13 mouse cellular contexts compared by ENCODE assay signal in the genomic region with DNA sequence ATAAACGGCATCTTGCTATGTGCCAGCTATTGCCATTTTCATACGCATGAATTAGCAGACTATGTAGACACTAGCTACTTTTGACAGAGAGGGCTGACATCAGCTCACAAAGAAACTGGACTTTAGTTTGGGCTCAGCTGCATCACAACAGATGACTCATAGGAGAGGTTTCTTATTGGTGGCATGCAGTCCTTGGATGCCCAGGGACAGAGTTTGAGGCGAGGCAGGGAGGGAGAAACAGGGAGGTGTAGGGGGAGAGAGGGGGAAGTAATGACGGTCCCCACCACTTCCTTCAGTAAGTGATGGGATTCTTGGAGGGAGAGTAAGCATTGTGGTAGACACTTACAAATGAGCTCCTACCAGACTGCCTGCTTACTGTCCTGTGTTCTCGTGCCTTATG.
DNase-seq lines count a peak whose midpoint lies in the region; ATAC-seq and TF ChIP-seq lines count a peak whose summit lies in the region.
"Had no signal": no experiment of that assay in that cellular context is flagged by ENCODE, and none has a peak within 500 bp of the region (broad histone marks: within the 10 kb centered on the region; RNA-seq: fewer than 3 reads in every experiment).

No protein-coding gene starts in this region.

- no peak for DNase-seq in liver, postnatal 0 days
- DNase-seq in Muller cell, postnatal 12 days (ENCODE audit: inconsistent ontology term), result peak; percentile 78
- no peak for DNase-seq in neural tube, embryonic 10.5 days (ENCODE audit: extremely low spot score, low spot score)
- DNase-seq in layer of hippocampus, postnatal 10 days (ENCODE audit: low spot score in 2 of 2), result no peak
- DNase-seq: cerebellum, adult 9-10 months; heart, postnatal 10 days; kidney, postnatal 14 days; thymus, adult 2 months had no signal

- no peak overlapping the region for H3K9ac ChIP-seq in liver, postnatal 0 days (replicated peaks)
- no peak overlapping the region for H3K9ac ChIP-seq in liver, embryonic 12.5 days
- no peak overlapping the region for H3K9ac ChIP-seq in kidney, embryonic 16.5 days (replicated peaks; ENCODE audit: low read length)

- H3K27me3 ChIP-seq in liver, postnatal 0 days (ENCODE audit: insufficient read depth, low read length), result no peaks in the 10 kb centered on the region
- no peaks in the 10 kb centered on the region for H3K27me3 ChIP-seq in liver, embryonic 12.5 days (replicated peaks)
- no peaks in the 10 kb centered on the region for H3K27me3 ChIP-seq in small intestine, adult 2 months (ENCODE audit: control insufficient read depth, insufficient read depth, low read length)
- H3K27me3 ChIP-seq in kidney, embryonic 16.5 days (ENCODE audit: insufficient read depth, low read length), result no peaks in the 10 kb centered on the region
- H3K27me3 ChIP-seq: Patski had no signal

- no peak for TF ChIP-seq EP300 in liver, postnatal 0 days (IDR thresholded peaks at IDR 0.05; ENCODE audit: low read depth)

- no peak overlapping the region for H3K4me2 ChIP-seq in liver, postnatal 0 days (ENCODE audit: low read depth, low read length)
- H3K4me2 ChIP-seq in liver, embryonic 12.5 days, result no peak overlapping the region
- no peak overlapping the region for H3K4me2 ChIP-seq in kidney, embryonic 16.5 days (replicated peaks; ENCODE audit: low read depth, low read length)

- no peaks in the 10 kb centered on the region for H3K36me3 ChIP-seq in liver, postnatal 0 days (replicated peaks; ENCODE audit: insufficient read depth, low read length)
- H3K36me3 ChIP-seq in liver, embryonic 12.5 days, result no peaks in the 10 kb centered on the region
- H3K36me3 ChIP-seq in small intestine, adult 2 months (ENCODE audit: control insufficient read depth, insufficient read depth, low read length), result no peaks in the 10 kb centered on the region
- no peaks in the 10 kb centered on the region for H3K36me3 ChIP-seq in kidney, embryonic 16.5 days (ENCODE audit: insufficient read depth, low read length)

- WGBS in liver, postnatal 0 days (ENCODE audit: insufficient replicate concordance), result 58% methylated on average over 5 of the region's 5 CpGs
- 62% methylated on average over 5 of the region's 5 CpGs for WGBS in liver, embryonic 12.5 days (ENCODE audit: insufficient replicate concordance)
- WGBS in small intestine, adult 2 months, result 62% methylated on average over 5 of the region's 5 CpGs
- WGBS in kidney, embryonic 16.5 days, result 77% methylated on average over 5 of the region's 5 CpGs

- H3K9me3 ChIP-seq in liver, postnatal 0 days (ENCODE audit: low read length), result no peaks in the 10 kb centered on the region
- H3K9me3 ChIP-seq in liver, embryonic 12.5 days (replicated peaks), result no peaks in the 10 kb centered on the region
- no peaks in the 10 kb centered on the region for H3K9me3 ChIP-seq in kidney, embryonic 16.5 days (ENCODE audit: low read length)

- ATAC-seq in liver, postnatal 0 days, result peak; percentile 69
- no peak for ATAC-seq in liver, embryonic 12.5 days
- peak; percentile 67 to 70 for ATAC-seq in hematopoietic stem cell, adult 5-6 weeks (replicated peaks in 1 of 2; ENCODE audit: insufficient read depth in 1 of 2, low FRiP score in 2 of 2, low TSS enrichment in 1 of 2, low read depth in 1 of 2, poor library complexity in 2 of 2, severe bottlenecking in 2 of 2)
- ATAC-seq in kidney, embryonic 16.5 days (ENCODE audit: low FRiP score, low TSS enrichment), result no peak
- ATAC-seq: Patski had no signal

- no peak overlapping the region for H3K4me3 ChIP-seq in liver, postnatal 0 days (ENCODE audit: low read depth, low read length)
- no peak overlapping the region for H3K4me3 ChIP-seq in liver, embryonic 12.5 days
- no peak overlapping the region for H3K4me3 ChIP-seq in small intestine, adult 2 months (ENCODE audit: low read depth, low read length)
- no peak overlapping the region for H3K4me3 ChIP-seq in kidney, embryonic 16.5 days (ENCODE audit: low read length)

- peaks cover 11% of the 10 kb centered on the region for H3K4me1 ChIP-seq in liver, postnatal 0 days (ENCODE audit: insufficient read depth)
- H3K4me1 ChIP-seq in liver, embryonic 12.5 days, result peaks cover 3% of the 10 kb centered on the region; the same call in 1 of the 2 replicates
- no peaks in the 10 kb centered on the region; the same call in 1 of the 2 replicates for H3K4me1 ChIP-seq in small intestine, adult 2 months (ENCODE audit: control insufficient read depth, insufficient read depth, insufficient read length, low read length)
- H3K4me1 ChIP-seq in kidney, embryonic 16.5 days (ENCODE audit: insufficient read depth, low read length), result peaks cover 33% of the 10 kb centered on the region

- peak overlapping the region; percentile 62 for H3K27ac ChIP-seq in liver, postnatal 0 days (ENCODE audit: low read depth)
- no peak overlapping the region for H3K27ac ChIP-seq in liver, embryonic 12.5 days
- 0 out of 2 replicates have a peak overlapping the region, but pooled peaks have one; percentile 6 for H3K27ac ChIP-seq in small intestine, adult 2 months (ENCODE audit: insufficient read depth, low read depth, low read length)
- no peak overlapping the region for H3K27ac ChIP-seq in kidney, embryonic 16.5 days (ENCODE audit: low read length)

- TF ChIP-seq POLR2A in small intestine, adult 2 months (IDR thresholded peaks at IDR 0.05; ENCODE audit: low read depth, low read length), result no peak

- no peak for TF ChIP-seq CTCF in liver, postnatal 0 days (IDR thresholded peaks at IDR 0.05; ENCODE audit: low read depth)
- no peak for TF ChIP-seq CTCF in small intestine, adult 2 months (IDR thresholded peaks at IDR 0.05; ENCODE audit: extremely low read depth, insufficient read length, insufficient replicate concordance, low read depth, low read length)

Comparison
In these comparisons a context has a peak if more than half of its experiments do, and no peak if none do; other contexts are left out.
1. ATAC-seq: peak in liver, postnatal 0 days (single experiment) and hematopoietic stem cell, adult 5-6 weeks (2 of 2); none in liver, embryonic 12.5 days (single experiment) and kidney, embryonic 16.5 days (single experiment).
2. H3K27ac ChIP-seq: peak in liver, postnatal 0 days (single experiment) and small intestine, adult 2 months (single experiment); none in liver, embryonic 12.5 days (single experiment) and kidney, embryonic 16.5 days (single experiment).